Mouse (Mus musculus): ENCODE measurements around the gene Scgb2b7. TPM values are rescaled to one million over a fixed set of nuclear protein-coding genes. Genes with fewer than 3 reads are reported as not detected.

Gene Scgb2b7
- total RNA-seq (2023), result not detected

DNA sequence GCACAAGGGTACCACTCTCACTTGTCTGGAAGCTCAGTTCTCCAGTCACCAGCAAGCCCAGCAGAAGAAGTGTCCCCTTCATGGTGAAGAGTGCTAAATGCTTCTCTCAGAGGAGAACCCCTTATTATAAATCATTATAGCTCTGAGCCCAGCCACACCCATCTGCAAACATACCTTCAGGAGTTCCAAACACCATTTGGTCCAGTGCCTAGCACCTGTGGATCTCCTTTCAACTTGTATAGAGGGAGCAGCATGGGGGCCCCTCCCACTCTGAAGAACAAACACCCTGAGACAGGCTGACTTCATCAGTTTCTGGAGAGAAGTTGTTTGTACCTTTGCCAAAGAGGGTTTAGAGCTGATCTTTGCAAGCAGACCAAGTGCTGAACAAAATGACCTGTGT, at the start of gene Scgb2b7:
TSS of gene Scgb2b7 (minus strand) at position 101 of the 400 bp plus-strand sequence.

GRCm38 (mm10) chr7:31712365-31712764, 6.8 kb upstream of the Scgb2b7 start, which contains the start of gene Scgb1b7:
TSS of gene Scgb1b7 (plus strand) at chr7:31712665.

Other genes with a start within 250 kb of the Scgb2b7 start
- gene Scgb1b7, start 6.9 kb upstream of the Scgb2b7 start, total RNA-seq (2023), result not detected

Data from CD4-positive naive resting alpha-beta T cell, adult 76 days (primary cell).